Mouse (Mus musculus): ENCODE results near the gene Tmem25. TPM values are rescaled to one million over a fixed set of nuclear protein-coding genes. Genes with fewer than 3 reads are reported as not detected.

Tmem25 gene
- polyA plus RNA-seq, 1 experiment, result not detected

- TF ChIP-seq GATA1 (IDR thresholded peaks at IDR 0.05; ENCODE audit: low read length), result no peak
Measured at GRCm38 (mm10) chr9:44802808-44803450, 3.8 kb upstream of the Tmem25 start, which contains the start of gene Ttc36. Ttc36 (minus strand) TSS chr9:44803072.

GRCm38 (mm10) chr9:44801669-44802068 lies 2.6 kb upstream of the Tmem25 start:
- no peak for TF ChIP-seq GATA1 (IDR thresholded peaks at IDR 0.05; ENCODE audit: low read length)

DNA sequence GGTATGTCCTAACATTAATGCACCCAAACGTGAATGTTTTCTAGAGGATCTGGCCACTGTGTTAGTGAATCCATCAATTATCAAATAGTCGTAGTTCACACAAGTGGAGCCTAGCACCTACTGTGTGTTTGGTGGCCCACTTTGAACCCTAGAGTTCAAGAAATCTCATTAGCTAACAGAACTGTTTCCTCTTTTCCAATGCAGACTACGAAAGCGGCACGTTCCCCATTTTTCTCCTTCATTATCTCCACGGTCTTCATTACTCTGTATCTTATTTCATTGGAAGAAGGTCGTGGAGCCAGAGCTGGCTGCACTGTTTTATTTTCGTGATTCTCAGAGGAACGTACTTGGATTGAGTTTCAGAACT lies 834 bp upstream of the Tmem25 start:
- TF ChIP-seq GATA1 (IDR thresholded peaks at IDR 0.05; ENCODE audit: low read length), result no peak

DNA sequence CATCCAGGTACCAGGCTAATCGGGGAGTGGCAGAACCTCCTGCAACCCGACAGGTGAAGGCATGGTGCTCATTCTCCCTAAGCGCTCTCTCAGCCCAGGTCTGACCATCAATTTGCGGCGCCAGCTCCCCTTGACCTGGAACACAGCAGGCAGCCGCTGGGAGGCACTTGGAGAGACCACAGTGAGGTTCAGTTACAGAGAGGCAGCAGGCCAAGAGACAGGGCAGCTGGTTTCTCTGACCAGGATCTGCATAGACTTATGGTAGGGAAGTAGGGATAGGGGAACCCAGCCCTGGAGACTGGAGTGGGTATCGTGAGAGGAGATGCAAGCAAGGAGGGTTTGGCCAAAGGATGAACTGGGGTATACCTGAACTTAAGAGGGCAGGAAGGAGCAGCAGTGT lies 809 bp downstream of the Tmem25 start:
- TF ChIP-seq GATA1 (IDR thresholded peaks at IDR 0.05; ENCODE audit: low read length), result no peak

DNA sequence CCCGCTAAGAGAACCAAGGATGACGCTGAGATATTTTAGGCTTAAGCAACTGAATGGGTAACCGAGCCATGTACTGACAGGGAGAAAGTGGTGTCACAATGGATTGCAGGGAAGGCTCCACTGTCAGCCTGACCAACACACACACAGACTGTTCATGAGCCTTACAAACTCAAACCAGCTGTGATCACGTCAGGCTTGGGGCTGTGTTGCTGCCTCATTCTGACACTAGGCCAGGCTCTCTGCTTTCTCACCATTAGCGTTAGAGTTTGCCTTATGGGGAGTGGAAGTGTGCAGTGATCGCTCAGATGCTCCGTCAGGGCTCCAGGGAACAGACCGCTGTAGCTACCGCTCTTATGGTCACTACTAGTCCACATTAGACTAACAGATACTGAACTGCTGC lies 6.3 kb downstream of the Tmem25 start:
- TF ChIP-seq GATA1 (IDR thresholded peaks at IDR 0.05; ENCODE audit: low read length), result no peak

DNA sequence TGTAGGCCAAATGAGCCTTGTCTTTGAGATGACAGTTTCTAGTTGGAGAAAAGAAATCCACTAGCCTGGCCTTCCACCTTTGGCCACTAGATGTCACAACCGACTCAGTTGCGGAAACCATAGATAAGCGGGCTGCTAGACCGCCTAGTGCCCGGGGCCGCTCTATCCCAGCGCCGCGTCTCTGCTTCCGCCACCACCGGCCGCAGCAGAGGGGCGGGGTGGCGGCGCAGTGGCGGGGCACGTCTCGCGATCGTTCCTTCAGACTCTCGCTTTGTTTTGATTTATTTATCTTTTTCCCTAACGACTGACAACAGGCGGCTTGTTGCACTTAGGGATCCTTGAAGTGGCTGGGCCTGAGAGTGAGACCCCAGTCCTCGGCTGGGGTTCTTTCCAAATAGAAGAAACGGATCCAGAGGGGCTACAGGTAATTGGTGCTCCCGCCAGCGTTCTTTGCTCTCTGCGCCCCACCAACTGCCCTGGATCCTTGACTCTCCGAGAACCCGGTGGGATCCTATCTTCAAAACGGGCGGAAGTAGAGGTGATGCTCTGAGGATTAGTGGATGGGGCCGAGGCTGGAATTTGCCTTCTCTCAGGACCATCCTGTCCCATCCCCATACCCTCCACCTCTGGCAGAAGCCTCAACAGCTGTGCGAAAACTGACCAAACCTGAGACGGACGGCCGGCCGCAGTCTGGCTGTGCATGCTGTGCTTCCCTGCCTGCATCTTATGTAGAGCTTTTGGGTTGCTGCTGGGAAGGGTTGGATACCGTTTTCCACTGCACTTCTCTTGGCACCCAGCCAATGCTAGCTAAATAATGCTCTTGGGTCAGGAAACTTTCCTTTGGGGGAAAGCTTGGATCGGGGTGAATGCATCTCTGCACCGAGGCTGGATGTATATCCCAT lies 26.1 kb downstream of the Tmem25 start:
- no peak for TF ChIP-seq GATA1 (IDR thresholded peaks at IDR 0.05; ENCODE audit: low read length)

DNA sequence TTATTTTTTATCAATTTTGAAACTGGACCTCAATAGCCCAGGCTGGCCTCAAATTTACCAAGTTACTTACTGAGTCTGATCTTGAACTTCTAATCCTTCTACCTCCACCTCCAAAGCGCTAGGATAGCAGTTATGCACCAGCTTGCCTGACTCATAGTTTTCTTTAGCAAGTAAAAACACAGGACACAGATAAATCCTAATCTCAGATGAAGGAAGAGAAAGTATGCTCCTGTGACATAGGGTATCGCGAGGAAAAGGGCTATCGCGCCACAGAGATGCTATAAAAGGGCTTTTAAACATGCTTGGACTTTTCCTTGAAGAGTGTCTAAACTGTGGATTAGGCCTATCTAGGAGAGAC lies 26.7 kb downstream of the Tmem25 start:
- TF ChIP-seq GATA1 (IDR thresholded peaks at IDR 0.05; ENCODE audit: low read length), result no peak

- TF ChIP-seq GATA1 (IDR thresholded peaks at IDR 0.05; ENCODE audit: low read length), result no peak
Measured at GRCm38 (mm10) chr9:44771376-44771775, 27.7 kb downstream of the Tmem25 start.

- TF ChIP-seq GATA1 (IDR thresholded peaks at IDR 0.05; ENCODE audit: low read length), result no peak
Measured at GRCm38 (mm10) chr9:44767101-44768028, 31.7 kb downstream of the Tmem25 start, which contains the start of the genes Arcn1 and Ift46. Arcn1 (minus strand) TSS chr9:44767845. Ift46 (plus strand) TSS chr9:44767908.

DNA sequence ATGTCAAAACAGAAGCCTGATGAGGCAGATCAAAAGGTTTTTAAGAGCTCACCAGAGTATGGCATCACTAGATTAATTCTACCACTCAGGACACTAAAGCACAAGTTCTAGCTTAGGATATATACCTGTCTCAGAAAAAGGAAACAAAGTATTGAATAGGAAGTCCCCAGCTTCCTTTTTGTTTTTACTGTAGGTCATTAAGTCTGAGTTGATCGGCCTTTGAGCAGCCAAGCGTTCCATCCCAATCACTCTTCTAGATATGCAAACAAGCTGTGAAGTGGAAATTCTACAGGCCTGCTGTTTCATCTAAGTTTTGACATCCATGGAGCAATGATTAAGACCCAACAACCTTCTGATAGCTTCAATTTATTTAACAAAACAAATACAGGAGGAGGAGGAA lies 38.2 kb downstream of the Tmem25 start:
- TF ChIP-seq GATA1 (IDR thresholded peaks at IDR 0.05; ENCODE audit: low read length), result no peak

- no peak for TF ChIP-seq GATA1 (IDR thresholded peaks at IDR 0.05; ENCODE audit: low read length)
Measured at GRCm38 (mm10) chr9:44748473-44748872, 50.6 kb downstream of the Tmem25 start.

- TF ChIP-seq GATA1 (IDR thresholded peaks at IDR 0.05; ENCODE audit: low read length), result no peak
Measured at GRCm38 (mm10) chr9:44747341-44747740, 51.8 kb downstream of the Tmem25 start.

- no peak for TF ChIP-seq GATA1 (IDR thresholded peaks at IDR 0.05; ENCODE audit: low read length)
Measured at GRCm38 (mm10) chr9:44746666-44747065, 52.4 kb downstream of the Tmem25 start.

DNA sequence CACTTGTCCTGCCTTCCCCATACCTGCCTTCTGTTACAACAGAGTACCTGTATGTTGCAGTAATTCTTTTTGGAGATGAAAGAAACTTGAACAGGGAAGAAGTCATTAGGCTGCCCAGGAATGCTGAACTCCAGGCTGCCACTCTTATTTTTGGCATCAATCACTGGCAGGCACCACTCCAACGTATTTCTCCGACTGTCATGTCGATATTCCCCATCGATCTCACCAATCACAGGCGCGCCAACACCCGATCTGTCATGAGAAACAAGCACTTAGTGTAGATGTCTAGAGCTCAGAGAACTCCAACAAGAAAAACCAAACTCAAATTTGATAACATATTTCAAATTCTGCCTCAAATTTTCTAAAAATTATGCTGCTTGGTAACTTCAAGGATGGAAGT lies 53.7 kb downstream of the Tmem25 start:
- TF ChIP-seq GATA1 (IDR thresholded peaks at IDR 0.05; ENCODE audit: low read length), result no peak

Other genes starting within 250 kb of the Tmem25 start
- not detected in 2 replicates for gene Cxcr5, start 237.4 kb downstream of the Tmem25 start, polyA plus RNA-seq (2012)
- gene Ddx6, start 194.4 kb downstream of the Tmem25 start, polyA plus RNA-seq (2012), result 21.7 and 25.6 TPM in 2 replicates
- gene Treh, start 126.1 kb downstream of the Tmem25 start, polyA plus RNA-seq (2012), result not detected in 2 replicates
- 9.0 and 9.3 TPM in 2 replicates for gene Phldb1, start 64.1 kb downstream of the Tmem25 start, polyA plus RNA-seq (2012)
- 10.5 and 18.3 TPM in 2 replicates for gene Arcn1, start 31.5 kb downstream of the Tmem25 start, polyA plus RNA-seq (2012)
- gene Ift46, start 31.4 kb downstream of the Tmem25 start, polyA plus RNA-seq (2012), result 0.94 and 1.0 TPM in 2 replicates
- 0.45 and 0.76 TPM in 2 replicates for gene Ttc36, start 3.8 kb upstream of the Tmem25 start, polyA plus RNA-seq (2012)
- 12.4 and 13.1 TPM in 2 replicates for gene Kmt2a, start 82.0 kb upstream of the Tmem25 start, polyA plus RNA-seq (2012)
- gene Atp5l, start 121.4 kb upstream of the Tmem25 start, polyA plus RNA-seq (2012), result 49.1 and 57.0 TPM in 2 replicates
- 1.8 and 2.0 TPM in 2 replicates for gene Ube4a, start 166.3 kb upstream of the Tmem25 start, polyA plus RNA-seq (2012)
- 0.05 and 0.15 TPM in 2 replicates for gene Cd3g, start 181.1 kb upstream of the Tmem25 start, polyA plus RNA-seq (2012)
- not detected in 2 replicates for gene Cd3d, start 182.5 kb upstream of the Tmem25 start, polyA plus RNA-seq (2012)
- not detected in 2 replicates for gene Cd3e, start 210.3 kb upstream of the Tmem25 start, polyA plus RNA-seq (2012)
- gene Mpzl2, start 240.5 kb upstream of the Tmem25 start, polyA plus RNA-seq (2012), result not detected in 2 replicates

All from G1E-ER4 (cell line).